Mouse (Mus musculus): ENCODE results near the gene Bnip3. TPM values are rescaled to one million over a fixed set of nuclear protein-coding genes. Genes with fewer than 3 reads are reported as not detected.

Bnip3 gene
- polyA plus RNA-seq, 1 experiment from 2014 or later: 128 TPM

DNA sequence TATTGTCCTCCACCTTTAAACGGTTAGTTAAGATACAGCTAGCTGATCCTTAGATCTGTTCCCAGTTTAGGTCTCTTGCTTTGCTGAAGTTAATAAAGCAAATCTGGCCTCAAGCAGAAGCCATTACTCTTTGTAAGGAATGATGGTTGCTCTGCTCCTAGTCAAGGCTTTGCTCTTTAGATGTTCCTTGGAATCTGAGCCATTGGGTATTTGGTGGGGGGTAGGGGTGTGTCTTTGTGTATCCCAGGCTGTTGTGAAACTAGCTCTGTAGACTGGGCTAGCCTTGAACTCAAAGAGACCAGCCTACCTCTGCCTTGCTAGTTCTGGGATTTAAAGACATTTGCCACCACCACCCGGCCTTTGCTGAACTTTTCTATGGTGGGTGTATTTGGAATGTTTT, 55.1 kb downstream of the Bnip3 start:
- WGBS: 96% methylated on average over 2 of the region's 2 CpGs

DNA sequence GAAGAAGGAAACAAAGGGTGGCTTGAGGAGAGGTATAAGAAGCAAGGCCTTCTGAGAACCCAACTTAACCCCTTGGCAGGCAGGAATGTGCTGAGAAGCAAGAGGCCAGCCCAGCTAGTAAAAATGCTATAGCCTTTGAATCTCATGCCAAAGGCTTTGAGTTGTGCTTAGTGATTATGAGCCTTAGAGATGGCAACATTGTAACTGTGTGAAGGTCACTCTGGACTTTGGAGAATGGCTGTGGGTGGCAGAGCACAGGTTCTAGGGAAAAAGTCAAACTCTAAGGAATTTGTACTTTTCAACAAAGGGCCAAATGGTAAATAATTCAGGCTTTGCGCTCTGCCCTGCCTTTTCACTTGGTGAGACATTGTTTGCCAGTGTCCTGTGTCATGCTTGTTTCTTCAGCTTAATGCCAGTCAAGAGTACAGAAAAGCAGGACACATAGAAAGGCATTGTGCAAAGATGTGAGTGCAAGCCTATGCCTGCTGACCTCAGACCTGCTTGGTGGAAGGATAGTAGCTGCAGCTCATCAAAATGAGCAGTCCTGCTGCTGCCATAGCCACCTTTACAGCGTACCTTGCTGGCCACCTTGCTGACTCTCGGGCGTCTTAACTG, 55.8 kb downstream of the Bnip3 start:
- no peaks in the 10 kb centered on the region for H3K27me3 ChIP-seq (replicated peaks)
- peaks cover 30% of the 10 kb centered on the region for H3K36me3 ChIP-seq
- H3K4me2 ChIP-seq: no peak overlapping the region
- peaks cover 19% of the 10 kb centered on the region for H3K4me1 ChIP-seq
- no peaks in the 10 kb centered on the region for H3K9me3 ChIP-seq (replicated peaks)
- H3K4me3 ChIP-seq (replicated peaks): no peak overlapping the region
- ATAC-seq (ENCODE audit: low FRiP score): no peak
- H3K9ac ChIP-seq (replicated peaks): no peak overlapping the region
- no peak overlapping the region for H3K27ac ChIP-seq (replicated peaks)
- WGBS: 95% methylated on average over 4 of the region's 4 CpGs

More for the DNA sequence above, 55.1 kb downstream of the Bnip3 start:
- H3K4me2 ChIP-seq: no peak overlapping the region
- H3K4me3 ChIP-seq (replicated peaks): no peak overlapping the region
- no peak for ATAC-seq (ENCODE audit: low FRiP score)
- peaks cover 14% of the 10 kb centered on the region for H3K4me1 ChIP-seq
- no peaks in the 10 kb centered on the region for H3K9me3 ChIP-seq (replicated peaks)
- no peak overlapping the region for H3K9ac ChIP-seq (replicated peaks)
- peaks cover 30% of the 10 kb centered on the region for H3K36me3 ChIP-seq
- no peaks in the 10 kb centered on the region for H3K27me3 ChIP-seq (replicated peaks)
- no peak overlapping the region for H3K27ac ChIP-seq (replicated peaks)

DNA sequence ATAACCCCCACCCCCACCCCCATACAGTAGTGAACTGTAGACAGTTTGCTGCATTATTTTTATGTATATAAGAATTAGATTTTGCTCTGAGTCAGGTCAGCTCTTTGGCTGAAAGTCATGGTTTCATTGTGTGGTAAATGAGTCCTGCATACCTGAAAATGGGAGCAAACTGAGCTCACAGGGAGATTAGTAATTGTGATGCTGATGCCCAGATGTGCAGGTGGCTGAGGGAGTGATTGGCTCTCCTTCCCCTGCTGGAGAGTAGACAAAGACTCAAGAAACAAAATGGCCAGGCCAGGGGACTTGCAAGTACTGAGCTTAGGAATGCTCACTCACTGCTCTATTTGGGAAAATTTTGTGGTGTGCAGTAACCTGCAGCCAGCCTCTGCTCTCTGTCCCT, 59.2 kb downstream of the Bnip3 start:
- H3K27ac ChIP-seq (replicated peaks): no peak overlapping the region
- H3K9me3 ChIP-seq (replicated peaks): no peaks in the 10 kb centered on the region
- no peak overlapping the region for H3K4me2 ChIP-seq
- no peak overlapping the region for H3K4me3 ChIP-seq (replicated peaks)
- ATAC-seq (ENCODE audit: low FRiP score): no peak
- H3K9ac ChIP-seq (replicated peaks): no peak overlapping the region
- peaks cover 28% of the 10 kb centered on the region for H3K36me3 ChIP-seq
- H3K27me3 ChIP-seq (replicated peaks): no peaks in the 10 kb centered on the region
- peaks cover 39% of the 10 kb centered on the region for H3K4me1 ChIP-seq

DNA sequence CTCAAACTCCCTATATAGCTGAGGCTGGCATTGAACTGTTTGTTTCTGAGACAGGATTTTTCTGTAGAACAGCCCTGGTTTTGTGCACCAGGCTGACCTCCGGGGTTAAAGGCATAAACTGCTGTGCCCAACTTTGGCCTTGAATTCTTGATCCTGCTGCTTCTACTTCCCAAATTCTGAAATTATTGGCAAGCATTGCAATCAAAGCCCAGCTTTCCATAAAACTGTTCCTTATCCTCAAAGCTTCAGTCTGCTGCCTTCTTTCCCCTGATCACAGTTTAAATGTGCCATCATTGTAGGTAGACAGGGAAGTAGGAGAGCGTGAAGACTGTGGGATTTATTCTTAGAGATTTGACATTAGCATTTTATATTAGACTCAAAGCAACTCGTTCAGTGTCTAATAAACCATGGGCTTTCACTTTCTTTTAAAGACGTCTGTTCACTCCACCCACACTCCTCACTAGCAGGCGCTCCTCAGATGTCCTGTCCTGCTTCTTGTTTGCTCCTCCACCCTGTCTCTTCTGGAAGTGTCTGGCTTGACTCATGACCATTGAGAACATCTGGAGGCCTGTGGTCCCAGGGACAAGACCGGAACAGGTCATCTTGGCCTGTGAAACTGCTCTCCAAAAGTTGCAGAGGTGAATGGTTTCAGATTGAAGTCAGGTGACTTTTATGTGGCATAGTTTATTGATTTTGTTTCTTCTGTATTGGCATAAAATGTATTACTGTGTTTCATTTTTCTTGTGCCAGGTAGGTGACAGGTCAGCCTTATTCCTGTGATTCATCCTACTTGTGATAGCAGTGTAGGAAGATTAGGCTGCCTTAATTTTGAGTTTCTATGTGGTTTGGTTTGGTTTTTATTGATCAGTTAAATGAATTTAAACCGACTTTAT, 61.0 kb downstream of the Bnip3 start:
- Histone ChIP-seq H3K4me3 (replicated peaks) (peak overlapping the region; percentile 98), H3K36me3 (peaks cover 23% of the 10 kb centered on the region), H3K4me1 (peaks cover 57% of the 10 kb centered on the region), H3K27me3 (replicated peaks) (no peaks in the 10 kb centered on the region), H3K9me3 (replicated peaks) (no peaks in the 10 kb centered on the region), H3K27ac (replicated peaks) (no peak overlapping the region; the same call in 1 of the 2 replicates), H3K9ac (replicated peaks) (0 out of 2 replicates have a peak overlapping the region, but pooled peaks have one; percentile 5), H3K4me2 (peak overlapping the region; percentile 83)
- 80% methylated on average over 7 of the region's 7 CpGs for WGBS
- ATAC-seq (ENCODE audit: low FRiP score): no peak

DNA sequence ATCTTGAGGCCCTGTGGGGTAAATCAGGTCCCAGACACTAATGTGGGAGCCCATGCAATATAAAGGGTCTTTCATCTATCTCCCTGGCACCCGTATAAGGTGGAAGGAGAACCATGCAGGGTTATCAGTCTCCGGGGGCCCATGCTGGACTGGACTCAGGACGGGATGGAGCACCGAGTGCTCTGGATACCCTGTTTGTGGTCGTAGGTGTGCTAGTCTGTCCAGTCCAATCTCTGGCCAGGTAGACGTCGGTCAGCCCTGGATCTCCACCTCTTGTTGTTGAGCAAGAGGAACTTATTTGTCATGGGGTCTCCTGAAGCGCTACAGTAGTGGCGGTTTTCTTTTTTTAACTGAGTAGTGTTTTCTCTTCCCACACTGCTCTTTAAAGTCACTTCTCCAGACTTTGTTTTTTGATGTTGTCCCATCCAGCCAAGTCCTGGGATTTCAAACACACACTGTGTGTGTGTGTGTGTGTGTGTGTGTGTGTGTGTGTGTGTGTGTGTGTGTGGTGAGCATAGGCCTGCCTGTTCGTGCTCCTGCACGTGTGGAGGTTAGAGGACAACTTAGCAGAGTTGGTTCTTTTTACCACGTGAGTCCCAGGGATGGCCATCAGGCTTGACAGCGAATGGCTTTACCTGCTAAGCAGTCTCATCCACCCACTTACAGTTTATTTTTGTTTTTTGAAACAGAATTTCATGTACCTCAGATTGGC, 61.8 kb downstream of the Bnip3 start:
- Histone ChIP-seq H3K4me1 (peaks cover 65% of the 10 kb centered on the region), H3K4me3 (replicated peaks) (peak overlapping the region; percentile 98), H3K27ac (replicated peaks) (peak overlapping the region; percentile 98), H3K4me2 (peak overlapping the region; percentile 83), H3K27me3 (replicated peaks) (no peaks in the 10 kb centered on the region), H3K36me3 (peaks cover 17% of the 10 kb centered on the region), H3K9ac (replicated peaks) (peak overlapping the region; percentile 97), H3K9me3 (replicated peaks) (no peaks in the 10 kb centered on the region)
- 46% methylated on average over 13 of the region's 13 CpGs for WGBS
- no peak for ATAC-seq (ENCODE audit: low FRiP score)

DNA sequence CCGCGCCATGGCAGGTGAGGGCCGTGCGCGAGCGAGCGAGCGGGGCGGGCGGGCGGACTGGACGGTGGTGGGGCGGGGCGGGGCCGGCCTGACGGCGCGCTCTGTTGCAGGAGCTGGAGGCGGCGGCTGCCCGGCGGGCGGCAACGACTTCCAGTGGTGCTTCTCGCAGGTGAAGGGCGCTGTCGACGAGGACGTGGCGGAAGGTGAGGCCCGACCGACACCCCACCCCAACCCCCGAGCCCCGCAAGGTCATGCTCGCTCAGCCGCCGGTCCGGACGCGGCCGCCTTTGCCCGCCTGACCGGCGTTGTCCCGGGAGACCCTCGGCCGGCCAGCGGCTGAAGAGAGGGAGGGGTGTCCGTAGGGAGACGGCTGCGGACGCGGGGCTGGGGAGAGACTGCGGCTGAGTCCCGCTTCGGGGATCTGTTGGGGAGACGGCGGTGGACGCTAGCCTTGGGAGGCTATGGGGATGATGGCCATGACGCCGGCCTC, 62.8 kb downstream of the Bnip3 start:
- under 1% methylated on average over 52 of the region's 61 CpGs for WGBS
- H3K4me3 ChIP-seq (replicated peaks): peak overlapping the region; percentile 98
- peak overlapping the region; percentile 97 for H3K9ac ChIP-seq (replicated peaks)
- H3K27me3 ChIP-seq (replicated peaks): no peaks in the 10 kb centered on the region
- peak; percentile 72 for ATAC-seq (ENCODE audit: low FRiP score)
- peaks cover 73% of the 10 kb centered on the region for H3K4me1 ChIP-seq
- H3K36me3 ChIP-seq: peaks cover 10% of the 10 kb centered on the region
- H3K4me2 ChIP-seq: peak overlapping the region; percentile 83
- H3K27ac ChIP-seq (replicated peaks): peak overlapping the region; percentile 98
- no peaks in the 10 kb centered on the region for H3K9me3 ChIP-seq (replicated peaks)

DNA sequence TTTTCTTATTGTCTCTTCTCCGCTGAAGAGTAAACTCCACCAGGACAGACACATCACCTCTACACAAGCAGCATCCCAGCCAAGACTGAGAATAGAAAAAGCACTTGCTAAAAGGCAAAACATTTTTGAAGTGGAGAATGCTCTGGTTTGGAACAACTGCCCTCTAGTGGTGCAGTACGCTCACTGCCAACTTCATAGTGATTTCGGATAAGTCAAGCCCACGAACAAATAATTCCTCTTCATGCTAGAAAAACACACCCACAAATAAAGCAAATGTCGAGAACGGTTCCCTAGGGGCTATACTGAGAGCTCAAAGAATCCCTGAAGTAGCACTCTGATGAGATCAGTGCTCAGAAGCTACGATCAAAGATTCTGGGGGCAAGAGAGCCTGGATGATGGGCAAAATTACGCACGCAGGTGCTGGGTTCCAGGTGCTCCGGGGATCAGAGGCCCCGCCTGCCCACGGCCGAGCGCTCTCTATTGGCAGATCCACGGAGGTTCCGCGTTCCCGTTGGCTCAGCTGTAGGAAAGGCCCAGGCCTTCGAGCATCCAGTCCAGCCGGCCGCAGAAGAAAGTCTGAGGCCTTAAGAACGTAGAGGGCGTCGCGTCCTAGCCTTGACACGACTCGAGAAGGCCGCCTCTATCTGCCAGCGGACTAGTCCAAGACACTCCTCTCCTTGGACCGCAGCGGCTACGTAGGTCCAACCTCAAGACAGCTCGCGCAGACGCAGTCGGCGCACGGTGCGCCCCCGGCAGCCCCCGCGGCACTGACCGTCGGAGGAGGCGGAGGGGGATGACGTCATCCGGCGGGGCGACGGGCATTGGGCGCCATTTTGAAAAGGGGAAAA, 63.6 kb downstream of the Bnip3 start, which contains the start of the genes Ppp2r2d and Mapk1ip1:
Gene Ppp2r2d, plus strand, starts transcription at position 536 of the 848 bp plus-strand sequence.
Gene Mapk1ip1, minus strand, starts transcription at position 730 of the 848 bp plus-strand sequence.
- Histone ChIP-seq H3K27me3 (replicated peaks) (no peaks in the 10 kb centered on the region), H3K4me2 (peak within 1 kb of the TSS; percentile 83), H3K4me3 (replicated peaks) (peak within 1 kb of the TSS; percentile 98), H3K27ac (replicated peaks) (peak within 1 kb of the TSS; percentile 98), H3K9ac (replicated peaks) (peak within 1 kb of the TSS; percentile 97), H3K36me3 (peaks cover 10% of the 10 kb centered on the region), H3K4me1 (peaks cover 79% of the 10 kb centered on the region), H3K9me3 (replicated peaks) (no peaks in the 10 kb centered on the region)
- ATAC-seq (ENCODE audit: low FRiP score): peak; percentile 93
- WGBS: under 1% methylated on average over 48 of the region's 51 CpGs

DNA sequence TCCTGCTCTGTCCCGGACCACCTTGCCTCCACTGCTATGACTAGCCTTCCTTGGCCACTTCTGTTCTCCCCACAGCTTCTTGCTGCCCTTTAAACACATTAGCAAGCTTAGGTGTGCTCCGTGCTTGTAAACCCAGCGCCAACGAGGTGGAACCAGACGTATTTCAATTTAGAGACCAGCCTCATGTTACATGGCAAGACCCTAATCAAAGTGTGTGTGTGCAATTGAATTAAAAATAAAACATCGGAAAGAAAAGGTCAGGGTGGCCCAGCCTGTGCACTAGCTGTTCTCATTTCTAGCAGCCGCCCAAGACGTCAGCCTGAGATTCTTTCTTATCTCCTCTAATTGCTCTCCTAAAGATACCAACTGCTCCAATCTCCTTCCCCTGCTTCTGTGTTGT, 64.2 kb downstream of the Bnip3 start:
- Histone ChIP-seq H3K27me3 (replicated peaks) (no peaks in the 10 kb centered on the region), H3K4me3 (replicated peaks) (peak overlapping the region; percentile 98), H3K9me3 (replicated peaks) (no peaks in the 10 kb centered on the region), H3K9ac (replicated peaks) (peak overlapping the region; percentile 97), H3K4me2 (peak overlapping the region; percentile 83), H3K27ac (replicated peaks) (peak overlapping the region; percentile 98), H3K4me1 (peaks cover 77% of the 10 kb centered on the region), H3K36me3 (peaks cover 4% of the 10 kb centered on the region)
- WGBS: 39% methylated on average over 8 of the region's 8 CpGs
- no peak for ATAC-seq (ENCODE audit: low FRiP score)

DNA sequence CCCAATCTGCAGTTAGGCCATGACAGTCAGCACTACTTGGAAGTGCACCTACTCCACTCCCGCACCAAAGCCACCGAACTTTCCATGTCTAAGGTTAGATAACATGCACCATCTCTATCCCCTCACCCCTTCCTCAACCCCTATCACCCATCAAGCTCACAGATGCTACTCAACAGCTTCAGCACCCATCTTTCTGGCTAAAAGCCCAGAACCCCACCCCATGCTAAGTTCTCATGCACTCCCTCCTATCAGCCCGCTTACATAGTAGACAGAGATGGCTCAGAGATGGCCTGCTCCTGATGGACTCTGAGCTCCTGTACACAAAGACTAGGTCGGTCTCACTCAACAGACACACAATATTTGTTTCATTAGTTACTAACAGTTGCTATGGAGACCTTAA, 65.9 kb downstream of the Bnip3 start:
- H3K27ac ChIP-seq (replicated peaks): no peak overlapping the region
- no peak for ATAC-seq (ENCODE audit: low FRiP score)
- peaks cover 63% of the 10 kb centered on the region for H3K4me1 ChIP-seq
- 91% methylated on average over 4 of the region's 4 CpGs for WGBS
- H3K9me3 ChIP-seq (replicated peaks): no peaks in the 10 kb centered on the region
- no peak overlapping the region for H3K4me3 ChIP-seq (replicated peaks)
- H3K9ac ChIP-seq (replicated peaks): no peak overlapping the region
- peak overlapping the region; percentile 83 for H3K4me2 ChIP-seq
- no peaks in the 10 kb centered on the region for H3K27me3 ChIP-seq (replicated peaks)
- H3K36me3 ChIP-seq: 0 out of 2 replicates have a peak, but pooled peaks cover 1% of the 10 kb centered on the region

DNA sequence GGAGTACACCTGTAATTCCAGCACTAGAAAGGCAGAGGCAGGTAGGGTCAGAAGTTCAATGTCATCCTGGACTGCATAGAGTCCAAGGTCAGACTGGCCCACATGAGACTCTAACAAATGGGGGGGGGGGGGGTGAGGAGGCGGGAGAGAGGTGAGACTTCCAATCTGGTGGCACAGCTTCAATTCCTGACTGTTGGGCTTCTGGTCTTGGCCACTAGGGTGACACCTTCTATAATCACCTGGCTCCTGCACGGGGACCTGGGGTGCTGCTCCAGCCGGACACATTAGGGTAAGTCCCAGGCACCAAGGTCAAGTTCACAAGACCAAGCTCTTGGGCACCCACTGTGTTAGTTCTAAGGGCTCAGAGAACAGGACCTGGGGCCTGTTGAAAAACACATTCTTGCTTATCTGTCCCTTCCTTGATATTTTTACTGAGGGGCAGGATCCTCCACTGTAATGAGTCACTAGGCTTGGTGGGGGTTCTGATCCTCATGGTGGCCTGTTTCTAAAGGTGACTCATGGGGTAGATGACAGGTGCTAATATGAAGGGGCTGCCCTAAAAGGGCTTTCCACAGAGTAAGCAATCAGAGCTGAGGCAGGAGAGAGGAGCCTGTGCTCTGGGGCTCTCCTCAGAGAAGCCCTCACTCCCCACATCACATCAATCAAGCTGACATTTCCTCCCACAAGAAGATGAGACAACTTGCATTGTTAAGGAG, 67.7 kb downstream of the Bnip3 start:
- Histone ChIP-seq H3K27ac (replicated peaks) (0 out of 2 replicates have a peak overlapping the region, but pooled peaks have one; percentile 47), H3K4me1 (peaks cover 49% of the 10 kb centered on the region), H3K4me2 (no peak overlapping the region), H3K4me3 (replicated peaks) (no peak overlapping the region), H3K9ac (replicated peaks) (no peak overlapping the region), H3K36me3 (no peaks in the 10 kb centered on the region; the same call in 1 of the 2 replicates), H3K27me3 (replicated peaks) (no peaks in the 10 kb centered on the region), H3K9me3 (replicated peaks) (no peaks in the 10 kb centered on the region)
- 69% methylated on average over 3 of the region's 3 CpGs for WGBS
- no peak for ATAC-seq (ENCODE audit: low FRiP score)

Measured in neural tube, embryonic 15.5 days (tissue).